Mouse (Mus musculus) 3134 (cell line): ENCODE measurements around the gene C5ar2.
"Not testable (repeated sequence)": the region's sequence is repeated elsewhere in the genome, so short reads cannot be mapped to it uniquely, and the experiment has no call there.

Source experiments
- DNase-seq: peaks from one replicate; pipeline ENCODE4 v3.0.0-alpha.2; 2011; ENCODE audit warnings: low spot score; ENCODE audit not compliant: insufficient read length; ENCODE audit errors: extremely low read depth

C5ar2 gene

DNA sequence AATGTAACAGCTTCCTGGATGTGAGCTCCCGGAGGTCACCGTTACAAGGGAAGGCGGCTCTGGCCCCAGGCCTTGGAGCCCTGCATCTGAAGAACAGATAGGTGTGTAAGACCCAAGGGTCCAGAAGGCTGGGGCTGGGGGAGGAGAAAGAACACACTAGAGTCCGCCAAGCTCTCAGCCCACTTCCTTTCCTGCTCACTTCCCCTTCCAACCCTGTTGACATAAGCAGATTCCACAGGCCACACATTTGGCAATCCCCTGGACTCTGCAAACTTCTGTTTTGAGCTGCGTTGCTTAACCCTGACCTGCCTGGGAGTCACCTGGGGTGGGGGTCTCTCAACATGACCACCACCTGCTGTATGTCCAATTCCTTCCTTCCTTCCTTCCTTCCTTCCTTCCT is at the start of gene C5ar2:
C5ar2 (minus strand) TSS at position 88 of the 400 bp plus-strand sequence.
- no peak for DNase-seq

DNA sequence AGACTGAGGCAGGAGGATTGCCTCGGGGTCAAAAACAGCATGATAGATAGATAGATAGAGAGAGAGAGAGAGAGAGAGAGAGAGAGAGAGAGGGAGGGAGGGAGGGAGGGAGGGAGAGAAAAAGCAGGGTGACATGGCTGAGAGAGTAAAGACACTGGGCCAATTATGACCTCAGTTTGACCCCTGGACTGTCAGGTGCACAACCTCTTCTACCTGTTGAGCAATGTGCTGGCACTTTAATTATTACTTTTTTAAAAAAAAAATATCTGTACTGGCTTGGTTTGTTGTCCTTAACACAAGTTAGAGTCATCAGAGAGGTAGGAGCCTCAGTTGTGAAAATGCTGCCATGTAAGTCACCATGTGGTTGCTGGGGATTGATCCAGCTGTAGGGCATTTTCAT is 43.8 kb upstream of the C5ar2 start:
- DNase-seq: no peak

GRCm38 (mm10) chr7:16287016-16287415 is 43.1 kb upstream of the C5ar2 start:
- no peak for DNase-seq

GRCm38 (mm10) chr7:16286026-16286961 is 42.3 kb upstream of the C5ar2 start, which contains the start of gene Ccdc9:
TSS of gene Ccdc9 (minus strand) at chr7:16286795.
- DNase-seq: peak; percentile 98

DNA sequence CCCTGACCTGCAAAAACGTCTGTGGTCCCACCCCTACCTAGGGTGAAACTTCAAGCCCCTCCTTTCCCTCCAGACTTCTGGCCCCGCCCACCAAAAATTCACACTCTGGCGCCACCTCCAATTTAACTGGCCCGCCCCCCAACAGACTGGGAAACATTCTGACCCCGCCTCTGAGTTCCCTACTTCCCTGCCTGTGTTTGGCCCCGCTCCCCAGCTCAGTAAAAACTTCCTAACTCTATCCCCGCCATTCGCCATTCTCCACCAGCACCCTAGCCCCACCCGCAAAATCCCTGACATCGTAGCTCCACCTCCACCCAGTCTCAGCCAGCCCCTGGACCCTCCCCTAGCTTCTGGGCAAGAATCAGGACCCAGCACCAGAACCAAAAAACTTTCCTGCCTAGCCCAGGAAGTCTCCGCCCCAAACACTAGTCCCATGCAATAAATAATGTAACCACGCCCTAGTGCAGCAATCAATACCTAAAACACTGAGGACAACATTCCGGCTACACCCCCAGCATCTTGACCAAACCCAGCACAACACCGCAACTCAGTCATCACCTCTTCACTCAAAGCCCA is 41.6 kb upstream of the C5ar2 start:
- DNase-seq: no peak

- DNase-seq: no peak
These were observed 41.0 kb upstream of the C5ar2 start for GRCm38 (mm10) chr7:16284904-16285303.

DNA sequence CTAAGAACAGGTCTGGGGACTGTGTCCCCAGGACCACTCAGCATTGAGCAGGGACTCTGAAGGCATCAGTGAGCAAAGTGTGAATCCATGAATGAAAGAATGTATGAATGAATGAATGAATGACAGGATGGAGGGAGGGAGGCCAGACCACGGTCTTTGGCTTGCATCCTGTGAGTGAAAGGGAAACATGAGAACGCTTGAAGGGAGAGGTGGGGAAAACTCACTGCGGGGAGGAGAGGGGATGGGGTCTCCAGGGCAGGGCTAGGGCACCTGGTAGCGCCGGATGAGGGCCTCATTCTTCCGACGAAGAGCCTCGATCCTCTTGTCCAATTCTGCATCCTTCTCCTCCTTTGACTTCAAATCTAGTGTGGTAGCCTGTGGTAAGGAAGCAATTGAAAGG is 40.0 kb upstream of the C5ar2 start:
- no peak for DNase-seq

DNA sequence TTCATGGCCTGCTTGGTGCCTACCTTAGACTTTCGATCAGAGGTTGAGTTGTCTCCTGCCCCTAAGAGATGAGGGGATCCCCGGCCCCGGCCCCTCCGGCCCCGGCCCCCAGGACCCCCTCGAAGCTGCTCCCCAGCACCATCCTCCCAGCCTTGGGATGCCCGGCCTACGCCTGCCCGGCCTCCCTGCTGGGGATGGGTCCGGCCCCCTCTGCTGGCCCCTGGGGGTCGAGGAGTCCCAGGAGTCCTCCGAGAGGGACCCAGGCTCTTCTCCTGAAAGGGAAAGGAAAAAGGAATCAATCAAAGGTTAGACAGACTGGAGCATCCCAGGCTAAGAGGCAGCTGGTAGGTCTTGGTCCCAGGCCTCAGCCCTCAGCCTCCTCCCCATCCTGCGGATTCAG is 38.4 kb upstream of the C5ar2 start:
- DNase-seq: no peak

- no peak for DNase-seq
These were observed 36.8 kb upstream of the C5ar2 start for GRCm38 (mm10) chr7:16280721-16281120.

- DNase-seq: no peak
These were observed 31.3 kb upstream of the C5ar2 start for GRCm38 (mm10) chr7:16274922-16275890.

- no peak for DNase-seq
These were observed 29.8 kb upstream of the C5ar2 start for GRCm38 (mm10) chr7:16273766-16274140.

DNA sequence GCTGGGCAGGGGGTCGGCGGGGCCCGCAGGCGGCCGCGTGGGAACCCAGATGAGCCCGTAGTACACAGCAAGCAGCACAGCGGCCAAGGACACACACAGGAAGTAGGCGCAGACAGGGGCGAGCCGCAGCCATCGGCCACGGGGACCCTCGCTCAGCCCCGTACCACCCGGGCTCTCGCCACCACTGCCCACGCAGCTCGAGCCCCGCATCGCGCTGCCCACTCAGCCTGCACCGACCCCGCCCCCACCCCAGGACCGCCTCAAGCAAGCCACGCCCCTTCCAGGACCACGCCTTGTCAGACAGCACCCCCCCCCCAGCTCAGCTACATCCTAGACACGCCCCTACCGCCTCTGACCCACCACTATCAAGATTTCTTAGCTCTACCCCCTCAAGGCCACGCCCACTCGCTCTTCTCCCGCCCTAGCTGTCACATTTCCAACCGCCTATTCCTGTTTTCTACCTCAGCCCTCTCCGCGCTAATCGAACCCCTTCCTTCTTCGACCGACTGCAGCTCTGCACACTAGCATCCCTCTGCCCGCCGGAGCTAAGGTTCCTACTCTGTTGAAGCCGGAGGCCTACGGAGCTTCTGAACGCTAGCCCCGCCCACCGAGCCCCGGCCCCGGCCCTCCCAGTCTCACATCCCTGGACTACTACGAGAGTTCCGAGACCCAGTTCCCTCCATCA is 29.3 kb upstream of the C5ar2 start, which contains the start of gene Inafm1:
Inafm1 (minus strand) TSS at position 537 of the 685 bp plus-strand sequence.
- DNase-seq: peak; percentile 88

DNA sequence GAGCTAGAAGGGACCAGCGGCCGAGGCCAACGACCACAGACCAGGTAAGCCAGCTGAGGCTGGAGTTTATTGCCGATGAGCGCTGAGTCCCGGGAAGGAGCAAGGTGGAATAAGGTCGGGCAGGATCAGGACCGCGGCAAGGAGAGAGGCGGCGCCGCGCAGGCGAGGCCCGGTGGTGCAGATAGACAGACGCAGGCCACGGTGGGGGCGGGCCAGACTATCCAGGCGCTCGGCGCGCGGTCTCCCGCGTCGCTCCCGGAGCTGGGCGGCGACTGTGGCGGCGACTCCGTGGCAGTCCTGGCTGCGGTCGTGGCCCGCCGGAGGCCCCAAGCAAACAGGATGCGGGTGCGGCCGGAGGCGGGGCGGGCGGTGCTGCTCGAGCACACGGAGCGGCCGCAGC is 28.7 kb upstream of the C5ar2 start:
- DNase-seq: no peak

GRCm38 (mm10) chr7:16271139-16271538 is 27.2 kb upstream of the C5ar2 start:
- DNase-seq: no peak

DNA sequence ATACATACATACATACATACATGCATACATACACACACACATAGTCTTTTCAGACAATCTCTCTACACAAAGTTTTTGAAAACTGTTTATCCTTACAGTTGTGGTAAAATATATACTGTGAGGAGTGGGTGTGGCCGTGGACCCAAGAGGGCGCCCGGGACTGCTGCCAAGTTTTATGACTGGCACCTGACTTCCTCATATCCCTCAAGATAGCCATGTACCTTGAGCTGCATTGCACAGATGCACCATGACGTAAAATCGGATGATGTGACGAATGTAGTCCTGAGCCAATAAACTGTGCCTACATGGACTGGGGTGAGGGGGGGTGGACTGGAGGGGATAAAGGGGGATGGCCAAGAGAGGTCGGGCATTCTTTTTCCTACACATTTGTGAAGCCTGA is 22.6 kb upstream of the C5ar2 start:
- not testable (repeated sequence) for DNase-seq

- DNase-seq: no peak
These were observed 21.9 kb upstream of the C5ar2 start for GRCm38 (mm10) chr7:16265856-16266255.

- no peak for DNase-seq
These were observed 19.9 kb upstream of the C5ar2 start for GRCm38 (mm10) chr7:16263843-16264242.

DNA sequence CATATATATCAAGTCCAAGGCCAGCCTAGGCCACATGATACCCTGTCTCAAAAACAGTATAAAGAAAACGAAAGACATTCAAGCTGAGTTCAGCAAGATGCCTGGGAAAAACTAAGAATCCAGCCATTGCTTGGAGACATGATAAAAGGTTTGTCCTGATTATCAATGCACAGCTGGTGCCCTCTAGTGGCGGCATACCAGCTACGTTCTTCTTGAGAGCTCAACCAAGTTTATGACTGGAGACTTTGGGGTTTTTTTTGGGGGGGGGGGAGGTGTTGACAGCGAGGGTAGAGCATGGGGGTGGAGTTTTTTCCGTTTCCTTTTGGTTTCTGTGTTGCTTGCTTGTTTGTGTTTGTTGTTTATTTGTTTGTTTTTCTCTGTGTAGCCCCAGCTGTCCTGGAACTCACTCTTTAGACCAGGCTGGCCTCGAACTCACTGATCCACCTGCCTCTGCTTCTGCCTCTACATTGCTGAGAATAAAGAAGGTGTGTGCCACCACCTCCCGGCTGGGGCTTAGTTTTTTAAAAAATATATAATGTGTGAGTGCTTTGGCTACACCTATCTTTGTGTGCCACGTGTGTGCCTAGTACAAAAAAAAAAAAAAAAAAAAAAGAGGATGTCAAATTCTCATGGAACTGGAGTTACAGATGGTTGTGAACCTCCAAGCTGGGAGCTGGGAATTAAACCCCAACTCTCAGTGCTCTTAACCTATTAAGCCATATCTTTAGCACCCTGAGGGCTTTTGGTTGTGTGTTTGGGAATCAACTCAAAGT is 19.2 kb upstream of the C5ar2 start:
- no peak for DNase-seq

DNA sequence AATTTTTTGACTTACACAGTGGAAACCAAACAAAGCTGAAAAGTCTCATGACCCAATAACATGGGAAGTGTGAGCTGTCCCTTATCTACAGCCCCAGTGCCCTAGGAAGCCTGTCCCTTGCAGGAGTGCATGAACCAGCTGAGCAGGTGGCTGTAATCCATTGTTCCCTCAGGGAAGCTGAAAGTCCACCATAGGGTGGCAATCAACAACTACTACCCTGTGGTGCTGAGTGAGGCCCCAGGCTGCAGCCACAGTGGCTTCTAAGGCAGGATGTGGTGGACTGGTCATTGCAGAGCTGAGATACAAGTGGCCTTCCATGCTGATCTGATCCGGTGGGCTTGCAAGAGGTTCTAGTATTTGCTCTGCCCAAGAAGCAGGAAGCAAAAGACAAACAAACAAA is 17.1 kb upstream of the C5ar2 start:
- no peak for DNase-seq
